Mouse (Mus musculus): ENCODE results near the gene Lrfn2.
A peak's percentile ranks its signal among the peaks of the same experiment; 100 is the strongest.

Lrfn2 gene

DNA sequence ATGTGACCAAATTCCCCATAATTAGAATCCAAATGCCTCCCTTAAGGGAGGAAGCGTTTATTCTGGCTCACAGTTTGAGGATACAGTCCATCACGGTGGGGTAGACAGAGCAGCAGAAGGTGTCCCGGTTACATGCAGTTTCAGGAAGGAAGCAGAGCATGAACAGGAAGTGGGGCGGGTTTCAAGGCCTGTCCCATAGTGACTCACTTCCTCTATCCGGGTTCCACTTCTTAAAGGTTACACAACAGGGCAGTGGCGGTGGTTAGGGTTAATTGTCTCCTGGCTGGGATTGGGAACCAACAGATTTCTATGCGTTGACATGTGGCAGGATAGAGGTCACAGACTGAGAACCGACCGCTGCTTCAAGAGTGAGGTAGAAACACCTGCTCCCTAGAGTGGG lies 31.6 kb downstream of the Lrfn2 start:
- no peak for DNase-seq (ENCODE audit: low spot score)

DNA sequence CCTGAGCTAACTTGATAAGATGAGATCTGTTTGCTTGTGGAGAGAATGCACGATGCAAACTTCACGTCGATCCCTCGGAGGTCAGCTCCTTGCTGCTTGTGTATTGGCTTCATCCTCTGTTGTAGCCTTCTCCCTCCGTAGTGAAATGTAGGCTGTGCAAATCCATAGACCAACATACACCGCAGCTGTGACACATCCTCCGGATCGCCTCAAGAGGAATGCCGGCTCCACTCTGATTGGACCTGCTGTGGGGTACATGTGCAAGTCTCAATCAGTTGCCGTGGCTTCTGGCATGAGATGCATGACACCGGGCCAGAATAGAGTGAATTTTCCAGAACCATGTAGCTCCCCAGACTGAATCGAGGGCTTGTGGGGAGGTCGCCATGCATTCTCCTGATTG lies 36.1 kb downstream of the Lrfn2 start:
- no peak for DNase-seq (ENCODE audit: low spot score)

DNA sequence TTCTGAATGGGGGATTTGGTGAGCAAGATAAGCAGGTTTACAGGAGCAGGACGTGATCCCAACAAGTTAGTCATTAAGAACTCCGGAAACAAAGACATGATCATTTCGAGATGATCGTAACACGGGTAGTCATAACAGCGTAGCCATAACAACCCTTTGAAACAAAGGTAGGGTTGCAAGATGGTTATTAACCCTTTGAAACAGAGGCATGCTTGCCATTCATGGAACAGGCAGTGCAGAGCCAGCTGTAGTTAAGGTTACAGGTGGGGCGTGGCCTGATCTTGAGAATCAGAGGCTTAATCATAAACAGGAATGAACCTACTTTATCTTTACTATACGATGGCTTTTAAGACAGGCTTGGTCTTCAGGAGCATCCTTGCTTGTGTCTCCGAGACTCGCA lies 39.1 kb downstream of the Lrfn2 start:
- no peak for DNase-seq (ENCODE audit: low spot score)

DNA sequence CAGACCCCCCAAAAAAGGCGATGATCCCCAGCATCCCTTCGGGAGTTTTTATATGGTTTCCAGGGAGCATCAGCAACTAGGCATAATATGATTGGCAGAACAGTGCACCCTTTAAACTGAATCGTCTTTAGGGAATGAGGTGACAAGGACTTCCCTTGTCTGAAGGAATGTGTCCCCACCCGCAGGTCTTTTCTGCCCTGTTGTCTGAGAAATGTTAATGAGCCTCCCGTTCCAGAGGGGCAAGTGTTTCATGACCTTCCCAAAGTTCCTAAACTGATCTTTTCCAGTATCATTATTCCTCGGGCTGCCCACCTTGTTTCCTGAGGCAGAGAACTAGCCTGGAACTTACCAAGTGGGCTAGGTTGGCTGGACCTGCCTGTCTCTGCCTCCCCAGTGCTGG lies 40.7 kb downstream of the Lrfn2 start:
- DNase-seq (ENCODE audit: low spot score) = no peak

DNA sequence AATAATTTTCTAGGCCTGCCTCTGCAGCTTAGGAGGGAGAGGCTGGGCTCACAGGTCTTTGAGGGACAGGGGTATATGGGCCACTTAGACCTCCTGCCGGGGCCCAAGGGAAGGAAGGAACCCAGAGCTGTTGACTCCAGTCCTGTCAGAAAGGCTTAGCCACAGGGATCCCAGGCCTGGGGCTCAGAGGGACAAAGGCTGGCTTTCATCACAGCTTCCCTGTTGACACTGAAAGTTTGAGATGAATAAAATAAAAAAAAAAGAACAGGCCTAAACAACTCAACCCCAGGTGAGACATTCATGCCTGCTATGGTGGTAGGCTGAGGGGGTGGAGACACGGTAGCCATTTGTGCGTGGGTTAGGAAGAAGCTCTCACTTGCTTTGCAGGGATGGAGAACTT lies 41.2 kb downstream of the Lrfn2 start:
- no peak for DNase-seq (ENCODE audit: low spot score)

DNA sequence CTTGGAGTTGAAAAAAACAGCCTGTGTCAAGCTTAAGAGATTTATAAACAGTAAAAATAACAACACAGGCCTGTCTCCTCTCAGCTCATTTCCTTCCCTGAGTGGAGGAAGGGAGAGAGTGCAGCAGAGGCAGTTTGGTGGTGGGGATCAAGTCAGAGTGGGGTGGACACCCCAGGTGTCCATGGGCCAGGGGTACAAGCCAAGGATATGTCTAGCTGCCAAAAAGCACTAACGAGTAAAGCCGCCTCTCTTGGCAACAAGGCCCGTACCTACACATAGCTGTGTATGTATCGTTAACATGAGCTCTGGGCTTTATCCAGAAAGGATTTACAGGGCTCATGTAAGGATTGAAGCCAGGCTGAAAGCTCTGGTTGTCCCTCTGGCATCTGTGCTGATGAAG lies 42.9 kb downstream of the Lrfn2 start:
- no peak for DNase-seq (ENCODE audit: low spot score)

DNA sequence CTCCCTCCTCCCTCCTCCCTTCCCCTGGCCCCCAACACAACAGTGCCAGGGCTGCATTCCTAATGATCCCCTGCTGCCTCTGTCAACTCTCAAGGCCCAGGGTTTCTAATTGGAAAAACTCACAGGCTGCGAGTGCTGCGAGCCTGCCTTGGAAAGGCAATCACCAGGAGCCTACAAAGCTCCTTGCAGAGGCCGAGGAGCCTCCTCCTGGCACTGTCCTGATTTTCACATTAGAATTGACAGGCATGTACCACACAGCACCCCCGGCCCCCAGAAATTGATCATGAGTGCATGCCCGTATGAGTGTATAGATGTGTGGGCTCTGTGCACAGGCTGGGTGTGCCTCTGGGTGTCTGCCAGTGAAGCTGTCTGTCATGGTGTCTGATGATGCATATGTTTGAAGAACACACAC lies 44.4 kb downstream of the Lrfn2 start:
- peak; percentile 48 for DNase-seq (ENCODE audit: low spot score)

DNA sequence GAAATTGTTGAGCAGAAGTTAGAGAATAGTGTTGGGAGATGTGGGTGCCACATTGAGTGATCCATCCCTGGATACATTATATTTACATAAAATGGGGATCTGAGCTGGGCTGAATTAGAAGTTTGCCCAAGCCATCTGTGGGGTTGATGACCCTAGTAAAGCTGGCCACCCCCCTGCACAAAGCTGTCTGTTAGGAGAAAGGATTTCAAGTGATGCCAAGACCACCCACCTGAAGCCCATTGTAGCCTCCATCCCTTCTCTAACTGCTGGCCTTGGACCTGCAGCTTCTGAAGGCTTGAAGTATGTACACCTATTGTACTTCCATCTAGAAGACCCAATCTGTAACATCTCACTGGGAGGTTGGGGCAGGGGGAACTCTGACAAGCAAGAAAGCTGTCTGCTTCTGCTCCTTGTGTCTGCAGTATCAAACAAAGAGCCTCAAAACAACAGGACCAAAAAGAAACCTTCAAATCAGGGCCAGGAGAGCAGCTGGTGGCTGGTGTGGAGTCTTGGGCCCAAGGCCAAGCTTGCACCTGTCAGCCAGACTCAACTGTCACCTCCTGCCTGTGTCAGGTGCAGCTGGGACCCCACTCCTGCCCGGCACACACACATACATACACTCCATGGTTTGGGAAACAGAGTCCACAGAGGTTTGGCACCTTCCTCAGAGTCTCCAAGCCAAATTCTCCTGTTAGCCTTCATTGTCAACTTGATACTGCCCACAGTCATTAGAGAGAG lies 63.2 kb downstream of the Lrfn2 start:
- no peak for DNase-seq (ENCODE audit: low spot score)

DNA sequence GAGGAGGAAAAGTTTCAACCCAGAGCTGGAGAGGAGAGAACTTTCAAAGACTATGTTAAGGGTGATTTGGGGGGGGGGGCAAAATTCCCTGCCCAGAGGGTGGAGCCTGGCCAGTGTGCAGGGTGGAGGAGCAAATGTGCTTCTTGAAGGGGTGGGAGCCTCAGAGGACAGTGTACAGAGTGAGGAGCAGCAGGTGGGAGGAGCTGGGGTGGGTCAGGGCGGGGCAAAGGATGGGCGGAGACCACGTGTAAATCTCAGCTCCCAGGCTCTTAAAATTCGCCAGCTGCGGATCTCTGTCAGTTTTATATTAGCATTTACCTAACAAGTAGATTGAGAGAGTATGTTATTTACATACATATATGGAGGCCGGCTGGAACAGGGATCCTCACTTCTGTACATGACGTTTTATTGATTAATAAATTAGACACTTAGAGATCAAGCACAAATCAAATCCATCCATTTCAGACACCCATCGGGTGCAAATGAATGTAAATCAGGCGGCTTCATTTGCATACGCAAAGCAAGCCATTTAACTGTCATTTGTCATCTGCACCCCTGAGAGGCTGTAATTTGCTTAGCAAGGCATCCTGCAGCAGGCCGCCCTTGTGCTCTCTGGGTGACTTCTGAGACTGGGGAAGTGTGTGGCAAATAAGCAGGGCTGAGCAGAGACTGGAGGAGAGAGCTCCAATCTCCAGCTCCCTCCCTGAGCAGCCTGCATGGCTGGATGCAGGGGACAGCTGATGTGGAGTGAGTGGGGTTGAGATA lies 67.5 kb downstream of the Lrfn2 start:
- no peak for DNase-seq (ENCODE audit: low spot score)

DNA sequence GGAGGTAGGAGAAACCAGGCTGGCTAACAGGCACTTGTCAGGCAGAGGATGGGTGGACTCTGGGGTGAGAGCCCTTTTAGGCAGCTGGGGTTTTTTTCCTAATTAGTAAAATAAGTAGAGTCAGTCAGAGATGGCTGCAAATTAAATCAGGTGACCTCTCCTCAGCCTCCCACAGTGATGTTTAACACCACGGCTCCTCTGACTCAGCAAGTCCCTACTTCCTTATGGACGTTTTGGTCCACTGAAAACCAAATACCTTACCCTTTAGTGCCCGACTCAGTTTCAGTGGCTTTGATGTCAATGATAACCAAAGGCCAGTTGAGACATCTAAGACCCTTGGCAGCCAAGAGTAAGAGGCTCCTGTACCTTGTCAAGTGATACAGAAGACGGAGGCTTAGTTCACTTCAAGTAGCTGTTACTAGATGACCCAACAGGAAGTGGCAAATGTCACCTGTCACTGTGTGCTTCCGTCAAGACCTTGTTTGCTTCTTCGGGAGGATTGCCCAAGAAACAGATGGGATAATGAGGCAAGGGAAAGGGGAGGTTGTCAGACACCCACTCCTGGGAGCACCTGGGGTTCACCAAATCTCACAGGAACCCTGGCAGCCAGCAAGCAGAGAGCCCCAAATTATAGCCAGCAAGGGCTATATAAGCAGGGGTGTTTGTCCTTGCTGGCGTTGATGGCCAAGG lies 77.3 kb downstream of the Lrfn2 start:
- DNase-seq (ENCODE audit: low spot score) = no peak

DNA sequence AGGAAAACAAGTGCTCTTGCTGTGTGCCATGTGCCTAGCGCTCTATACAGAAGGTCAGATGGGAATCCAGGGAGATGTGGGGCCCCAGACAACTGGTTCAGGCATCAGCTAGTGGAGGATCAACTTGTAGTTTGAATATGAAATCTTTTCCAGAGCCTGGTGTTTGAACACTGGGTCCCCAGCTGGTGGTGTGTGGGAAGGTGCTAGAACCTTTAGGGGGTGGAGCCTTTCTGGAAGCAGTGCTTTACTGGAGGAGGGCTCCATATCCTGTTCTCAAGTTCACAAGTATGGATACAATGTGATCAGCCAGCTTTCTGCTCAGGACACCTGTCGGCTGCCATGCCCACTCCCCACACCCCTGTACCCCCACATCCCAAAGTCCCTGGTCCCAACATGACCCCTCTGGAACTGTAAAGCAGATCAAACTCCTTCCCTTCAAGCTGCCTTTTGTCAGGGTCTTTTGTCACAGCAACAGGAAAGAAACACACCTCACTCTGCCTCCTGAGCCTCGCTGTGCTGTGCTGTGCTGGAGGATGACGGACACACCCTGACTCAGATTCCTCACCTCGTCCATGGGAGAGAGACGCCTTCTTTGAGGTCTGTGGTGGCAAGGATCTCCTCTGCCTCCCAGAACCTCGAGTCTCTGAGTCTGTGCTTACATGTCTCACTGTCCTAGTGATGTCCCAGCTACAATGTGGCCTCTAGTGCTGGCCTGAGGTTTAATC lies 81.9 kb downstream of the Lrfn2 start:
- no peak for DNase-seq (ENCODE audit: low spot score)

DNA sequence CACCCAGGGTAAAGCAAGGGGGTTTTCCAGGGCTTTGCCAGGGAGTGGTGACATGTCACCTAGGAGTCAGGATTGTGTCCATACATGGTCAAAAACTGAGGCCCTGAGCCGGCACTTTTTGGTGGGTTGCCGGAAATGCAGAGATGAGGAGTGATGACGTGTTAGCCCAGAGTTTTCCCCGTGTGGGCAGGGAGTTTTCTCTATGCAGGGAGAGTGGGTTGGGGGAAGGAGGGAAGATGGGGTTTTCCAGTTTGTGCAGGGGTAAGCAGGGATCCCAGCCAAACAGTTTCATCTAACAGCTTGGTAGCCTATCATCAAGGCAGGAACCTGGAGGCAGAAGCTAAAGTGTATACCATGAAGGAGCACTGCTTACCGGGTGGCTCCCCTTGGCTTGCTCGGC lies 83.2 kb downstream of the Lrfn2 start:
- no peak for DNase-seq (ENCODE audit: low spot score)

DNA sequence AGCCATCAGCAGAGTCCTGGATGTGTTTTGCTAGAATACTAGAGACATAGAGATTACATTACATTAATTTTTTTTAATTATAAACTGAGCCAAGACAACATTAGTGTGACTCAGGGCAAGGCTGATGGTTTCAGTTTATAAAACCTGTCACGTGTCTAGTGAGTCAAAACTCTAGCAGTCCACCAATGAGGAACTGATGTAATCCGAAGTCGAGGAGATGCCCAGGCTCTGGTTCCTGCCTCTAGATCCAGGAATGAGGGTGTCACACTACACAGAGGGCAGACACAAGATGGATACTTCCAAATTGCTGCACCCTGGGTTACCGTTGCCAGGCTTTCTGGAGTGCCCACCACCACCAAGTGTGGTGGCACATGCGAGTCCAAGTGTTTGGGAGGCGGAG lies 84.0 kb downstream of the Lrfn2 start:
- DNase-seq (ENCODE audit: low spot score) = no peak

DNA sequence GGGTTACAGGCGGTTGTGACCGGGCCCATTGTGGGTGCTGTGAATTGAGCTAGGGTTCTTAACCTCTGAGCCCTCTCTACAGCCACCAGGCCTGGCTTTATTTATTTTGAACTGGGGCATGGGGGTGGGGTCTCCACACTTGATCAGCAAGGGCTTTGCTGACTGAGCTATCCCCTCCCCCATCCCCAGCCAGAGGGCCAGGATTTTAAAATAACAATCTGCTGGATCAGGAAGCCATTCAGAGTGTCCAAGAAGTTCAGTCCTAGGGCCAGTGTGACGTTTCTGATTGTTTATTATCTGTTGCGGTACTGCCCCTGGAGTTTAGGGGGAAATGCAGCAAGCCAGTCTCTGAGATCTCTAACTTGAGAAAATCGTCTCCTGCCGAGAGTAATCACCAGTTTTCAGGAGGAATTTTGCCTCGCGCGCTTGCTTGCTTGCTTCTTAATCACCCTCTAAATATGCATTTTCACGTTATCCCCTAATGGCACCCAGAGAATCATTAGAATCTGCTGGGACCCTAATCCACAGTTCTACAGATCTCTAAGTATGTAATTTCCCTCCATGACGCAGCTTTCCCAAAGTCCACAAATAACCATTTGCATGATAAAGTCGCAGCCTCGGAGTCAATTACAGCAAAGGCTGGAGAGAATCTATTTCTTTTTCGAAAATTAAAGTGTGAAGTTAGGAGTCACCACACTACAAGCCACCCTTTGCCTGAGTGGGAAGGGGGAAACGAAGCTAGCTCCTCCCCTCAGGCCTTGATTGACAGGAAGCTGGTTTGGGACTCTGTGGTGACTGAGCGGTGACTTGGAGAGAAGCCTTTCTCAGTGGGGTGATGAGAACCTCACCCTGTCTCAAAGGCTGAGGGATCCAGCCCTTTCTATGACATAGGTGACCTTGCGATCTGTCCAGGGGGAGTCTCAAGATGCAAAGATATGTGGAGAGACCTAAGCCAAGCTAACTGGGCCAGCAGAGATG lies 85.5 kb downstream of the Lrfn2 start:
- no peak for DNase-seq (ENCODE audit: low spot score)

DNA sequence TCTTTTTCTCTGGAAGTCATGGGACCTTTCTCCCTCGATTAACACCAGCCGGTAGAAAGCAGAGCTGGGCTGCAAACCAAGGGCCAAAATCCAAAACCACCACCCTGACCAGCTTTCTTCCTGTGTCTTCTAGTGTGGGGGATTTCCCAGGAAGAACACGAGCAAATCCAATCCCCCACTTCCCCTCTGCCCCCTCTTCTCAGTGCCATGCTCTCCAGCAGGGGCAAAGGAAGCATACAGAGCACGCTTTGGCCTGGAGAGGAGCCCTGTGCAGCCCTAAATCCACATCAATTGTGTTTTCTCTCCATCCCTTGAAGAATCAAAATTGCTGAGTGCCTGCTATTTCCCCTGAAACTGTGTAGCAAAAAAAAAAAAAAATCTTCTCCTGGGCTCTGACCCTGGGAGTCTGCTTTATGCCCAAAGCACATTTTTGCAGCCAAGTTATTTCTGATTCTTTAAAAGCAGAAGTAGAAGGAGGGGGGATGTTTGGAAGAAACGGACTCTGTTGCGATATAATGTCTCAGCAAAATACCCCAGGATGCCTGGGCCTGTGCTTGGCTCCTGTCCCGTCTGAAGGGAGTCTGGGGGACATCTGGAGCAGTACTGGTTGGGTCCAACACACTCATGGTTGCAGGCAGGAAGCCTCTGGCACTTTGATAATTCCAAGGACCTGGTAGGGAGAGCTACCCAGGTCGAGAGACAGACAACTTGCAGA lies 86.8 kb downstream of the Lrfn2 start:
- DNase-seq (ENCODE audit: low spot score) = no peak

DNA sequence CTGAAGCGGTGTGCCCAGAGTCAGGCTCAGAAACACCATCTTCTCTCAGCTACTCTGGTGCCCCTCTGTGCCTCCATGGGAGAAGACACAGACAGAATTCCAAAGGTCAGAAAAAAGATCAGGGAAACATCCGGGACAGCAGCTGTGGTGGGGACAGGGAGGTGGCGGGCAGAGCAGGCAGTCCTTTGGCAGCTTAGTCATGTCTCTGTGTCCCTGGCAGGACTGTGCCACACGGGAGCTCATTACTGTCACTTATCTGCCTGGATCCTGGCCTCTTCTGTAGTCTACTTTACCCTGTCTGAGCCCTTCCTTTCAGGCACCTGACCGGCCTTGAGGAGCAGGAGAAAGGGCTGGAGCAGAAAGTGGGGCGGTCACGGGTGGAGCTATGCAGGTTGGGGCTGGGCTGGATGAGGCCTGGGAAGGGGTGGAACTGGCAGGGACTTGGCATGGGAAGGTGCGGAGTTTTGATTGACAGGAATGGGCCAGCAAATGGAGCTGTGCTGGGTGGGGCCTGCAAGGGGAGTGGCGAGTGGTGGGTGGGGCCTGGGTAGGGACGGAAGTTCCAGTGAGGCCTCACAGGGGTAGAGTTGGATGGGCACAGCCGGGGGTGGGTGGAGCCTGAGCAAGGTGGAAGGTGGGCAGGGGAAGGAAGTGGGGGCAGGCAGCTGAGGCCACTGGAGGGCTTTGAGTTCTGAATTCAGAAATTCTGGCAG lies 97.5 kb downstream of the Lrfn2 start:
- no peak for DNase-seq (ENCODE audit: low spot score)

DNA sequence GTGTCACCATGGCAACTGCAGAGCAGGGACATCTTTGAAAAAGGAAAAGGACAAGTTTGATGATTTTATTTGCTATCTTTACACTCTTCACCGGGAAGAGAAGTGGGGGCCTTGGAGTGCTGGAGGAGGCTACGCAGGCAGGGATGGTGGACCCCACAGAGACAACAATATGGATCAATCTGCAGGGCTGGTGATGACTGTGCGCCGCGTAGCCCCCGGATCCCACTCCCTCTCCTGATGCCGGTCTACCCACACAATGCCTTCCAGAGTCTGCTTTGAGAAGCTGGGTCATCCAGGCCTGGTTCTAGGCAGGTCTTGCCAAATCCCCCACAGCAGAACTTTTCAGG lies 98.1 kb downstream of the Lrfn2 start:
- DNase-seq (ENCODE audit: low spot score) = no peak

DNA sequence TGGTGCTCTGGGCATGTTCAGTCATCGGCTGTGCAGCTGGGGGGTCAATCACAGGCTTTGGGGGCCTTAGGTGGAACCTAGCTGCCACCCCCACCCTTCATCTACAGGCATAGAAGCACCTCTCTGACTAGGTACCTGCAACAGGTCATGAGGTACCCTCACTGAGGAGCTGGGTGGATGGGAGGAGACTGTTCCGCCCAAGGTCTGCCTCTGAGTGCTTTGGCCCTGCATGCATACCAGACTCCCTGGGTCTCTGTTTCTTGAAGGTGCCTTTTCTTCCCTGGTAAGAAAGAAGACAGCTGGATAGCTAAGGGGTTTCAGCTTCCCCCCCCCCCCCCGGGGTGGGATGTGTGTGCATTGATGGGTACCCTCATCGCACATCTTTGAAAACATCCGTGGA lies 98.7 kb downstream of the Lrfn2 start:
- no peak for DNase-seq (ENCODE audit: low spot score)

DNA sequence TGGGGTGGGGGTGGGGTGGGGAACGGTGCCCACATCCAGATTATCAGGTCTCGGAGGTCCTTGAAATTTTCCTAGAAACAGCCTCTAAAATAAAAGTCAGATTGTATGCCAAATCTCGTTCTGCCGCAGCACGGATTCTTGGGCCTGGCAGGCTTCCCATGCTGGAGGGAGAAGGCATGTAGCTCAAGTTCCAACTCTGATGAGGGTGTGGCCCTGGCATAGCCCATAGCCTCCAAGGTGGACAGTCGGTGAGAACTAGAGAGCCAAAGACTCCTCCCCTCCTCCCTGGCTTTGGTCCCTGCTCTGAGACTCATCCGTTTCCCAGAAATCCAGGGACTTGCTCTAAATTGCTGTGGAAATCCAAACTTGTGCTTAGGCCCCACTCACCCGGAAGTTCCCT lies 99.6 kb downstream of the Lrfn2 start:
- DNase-seq (ENCODE audit: low spot score) = no peak

DNA sequence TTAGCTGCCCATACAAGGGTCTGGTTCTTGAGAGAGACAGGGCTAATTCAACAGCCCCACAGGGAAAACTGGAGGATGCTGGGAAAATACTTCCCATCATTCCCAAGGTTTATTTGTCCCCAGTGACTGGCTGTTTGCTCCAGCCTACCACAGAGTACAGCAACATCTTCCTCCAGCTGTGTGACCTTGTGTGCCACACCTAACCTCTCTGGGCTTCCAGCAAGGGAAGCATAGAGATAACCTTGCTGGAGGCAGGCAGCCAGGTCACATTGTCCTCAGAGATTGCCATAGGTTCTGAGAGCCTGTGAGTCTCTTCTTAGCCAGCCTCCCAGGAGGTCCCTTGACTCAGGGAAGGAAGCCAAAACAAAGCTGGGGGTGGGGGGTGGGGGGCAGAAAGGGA lies 101.1 kb downstream of the Lrfn2 start:
- no peak for DNase-seq (ENCODE audit: low spot score)

Measured in layer of hippocampus, adult 9-10 months (tissue).